Mouse (Mus musculus): ENCODE results near the gene Il1f10. TPM values are rescaled to one million over a fixed set of nuclear protein-coding genes. Genes with fewer than 3 reads are reported as not detected.

Il1f10 gene
- total RNA-seq (2021), result not detected

DNA sequence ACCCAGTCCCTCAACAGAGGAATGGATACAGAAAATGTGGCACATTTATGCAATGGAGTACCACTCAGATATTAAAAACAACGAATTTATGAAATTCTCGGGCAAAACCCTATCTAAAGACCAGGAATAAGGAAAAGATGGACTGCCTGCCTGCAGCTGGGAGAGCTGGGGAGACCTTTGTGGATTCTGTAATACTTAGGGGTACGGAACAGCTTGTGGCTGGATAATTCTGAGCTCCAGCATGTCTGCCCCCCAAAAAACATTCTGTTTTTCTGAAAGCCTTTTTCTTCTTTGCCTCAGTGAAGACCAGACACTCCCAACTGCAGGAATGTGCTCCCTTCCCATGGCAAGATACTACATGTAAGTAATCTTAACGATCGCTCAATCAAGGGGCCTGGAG, at the start of gene Il1f10:
Gene Il1f10 (plus strand): TSS at position 301 of the 400 bp plus-strand sequence.
- DNase-seq (ENCODE audit: extremely low spot score in 1 of 2, low spot score in 1 of 2), result no peak

GRCm38 (mm10) chr2:24267503-24267902, 23.5 kb upstream of the Il1f10 start:
- DNase-seq (ENCODE audit: extremely low spot score in 1 of 2, low spot score in 1 of 2), result no peak

- DNase-seq (ENCODE audit: extremely low spot score in 1 of 2, low spot score in 1 of 2), result no peak
These were observed 17.4 kb upstream of the Il1f10 start for GRCm38 (mm10) chr2:24273619-24274018.

DNA sequence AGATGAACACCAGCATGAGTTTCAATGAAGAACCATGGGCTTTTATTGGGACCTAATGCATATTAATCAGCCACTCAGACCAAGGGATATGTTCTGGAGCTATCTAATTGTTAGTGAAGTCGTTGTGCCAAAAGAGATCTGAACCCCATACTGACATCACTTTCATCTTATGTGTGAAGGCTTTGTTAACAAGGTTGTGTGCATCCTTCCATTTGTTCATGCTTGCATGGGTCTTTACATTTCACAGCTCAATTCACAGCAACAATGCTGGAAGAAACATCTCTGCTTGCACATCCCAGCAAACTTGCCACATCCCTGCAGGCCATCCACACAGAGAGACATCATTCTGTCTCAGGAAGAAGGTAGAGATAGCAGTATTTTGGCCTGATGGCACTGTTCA, 15.8 kb upstream of the Il1f10 start:
- no peak for DNase-seq (ENCODE audit: extremely low spot score in 1 of 2, low spot score in 1 of 2)

- DNase-seq (ENCODE audit: extremely low spot score in 1 of 2, low spot score in 1 of 2), result no peak
These were observed 14.3 kb upstream of the Il1f10 start, which contains the start of gene Il1f5 for GRCm38 (mm10) chr2:24276654-24277053. Il1f5 (plus strand) TSS chr2:24276954.

GRCm38 (mm10) chr2:24294616-24295015, 3.6 kb downstream of the Il1f10 start:
- DNase-seq (ENCODE audit: extremely low spot score in 1 of 2, low spot score in 1 of 2), result no peak

DNA sequence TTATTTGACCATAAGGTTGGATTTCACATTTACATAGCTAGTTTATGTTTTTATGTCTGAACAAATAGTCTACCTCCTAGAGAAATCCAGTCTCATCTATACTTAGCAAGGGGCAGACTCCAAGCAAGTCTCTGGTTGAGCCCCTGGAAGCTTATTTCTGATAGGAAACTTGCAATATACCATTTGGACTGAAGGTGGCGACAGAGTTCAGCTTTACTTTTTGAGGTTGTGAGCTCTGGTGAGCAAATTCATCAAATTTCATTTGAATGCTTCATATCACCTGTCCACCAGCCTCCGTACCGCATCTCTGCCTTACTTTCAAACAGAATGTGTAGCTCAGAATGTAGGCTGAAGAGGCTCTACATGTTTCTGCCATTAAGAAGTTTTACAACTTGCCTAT, 5.8 kb downstream of the Il1f10 start:
- DNase-seq (ENCODE audit: extremely low spot score in 1 of 2, low spot score in 1 of 2), result peak; percentile 10 to 74

DNA sequence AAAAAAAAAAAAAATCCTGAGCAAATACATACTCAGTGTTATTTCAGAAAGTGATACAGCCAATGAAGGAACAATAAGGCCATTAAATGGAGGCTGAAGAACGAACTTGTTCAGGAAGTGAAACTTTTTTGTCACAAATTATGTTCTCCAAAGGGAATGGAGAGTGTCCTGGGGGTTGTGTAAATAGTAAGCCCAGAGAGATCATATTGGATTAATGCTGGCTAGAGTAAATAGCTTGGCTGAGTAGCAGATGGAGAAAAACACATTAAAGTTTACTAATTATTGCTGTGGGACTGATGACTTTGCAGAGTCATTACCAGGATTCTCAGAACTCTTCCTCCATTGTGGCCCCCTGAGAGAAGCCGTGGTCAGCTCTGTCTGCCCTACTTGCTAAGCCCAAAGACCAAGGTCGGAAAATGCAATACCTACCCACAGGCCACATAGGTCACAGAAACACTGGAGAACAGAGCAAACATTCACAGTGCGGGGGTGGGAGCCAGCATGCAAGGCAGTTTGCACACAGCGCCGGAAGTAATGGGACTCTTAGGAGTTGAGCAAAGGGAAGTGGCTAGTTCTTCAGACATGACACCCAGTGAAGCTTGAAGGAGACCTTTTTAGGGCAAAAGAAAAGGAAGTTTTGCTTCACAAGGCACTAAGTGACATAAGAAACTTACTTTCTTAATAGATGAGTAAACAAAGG, 20.5 kb downstream of the Il1f10 start:
- no peak for DNase-seq (ENCODE audit: extremely low spot score in 1 of 2, low spot score in 1 of 2)

GRCm38 (mm10) chr2:24316919-24317318, 25.9 kb downstream of the Il1f10 start:
- no peak for DNase-seq (ENCODE audit: extremely low spot score in 1 of 2, low spot score in 1 of 2)

GRCm38 (mm10) chr2:24317919-24318598, 27.1 kb downstream of the Il1f10 start:
- DNase-seq (ENCODE audit: extremely low spot score in 1 of 2, low spot score in 1 of 2), result no peak

- DNase-seq (ENCODE audit: extremely low spot score in 1 of 2, low spot score in 1 of 2), result no peak
These were observed 44.3 kb downstream of the Il1f10 start for GRCm38 (mm10) chr2:24335333-24335732.

- no peak for DNase-seq (ENCODE audit: extremely low spot score in 1 of 2, low spot score in 1 of 2)
These were observed 45.5 kb downstream of the Il1f10 start, which contains the start of gene Il1rn for GRCm38 (mm10) chr2:24336545-24336944. Il1rn (plus strand) TSS chr2:24336853.

GRCm38 (mm10) chr2:24341395-24341885, 50.4 kb downstream of the Il1f10 start:
- DNase-seq (ENCODE audit: extremely low spot score in 1 of 2, low spot score in 1 of 2), result no peak

Other genes starting within 250 kb of the Il1f10 start
- 10 to 100 TPM; 26.6 to 27.6 TPM for gene Hnmt, start 241.8 kb upstream of the Il1f10 start, total RNA-seq (2021)
- not detected for gene Tbpl2, start 194.6 kb upstream of the Il1f10 start, total RNA-seq (2021)
- gene Il1f8, start 138.0 kb upstream of the Il1f10 start, total RNA-seq (2021), result not detected
- not detected for gene Il1f9, start 104.7 kb upstream of the Il1f10 start, total RNA-seq (2021)
- not detected for gene Il1f6, start 75.8 kb upstream of the Il1f10 start, total RNA-seq (2021)
- not detected for gene Il1f5, start 14.2 kb upstream of the Il1f10 start, total RNA-seq (2021)
- not detected for gene Il1rn, start 45.7 kb downstream of the Il1f10 start, total RNA-seq (2021)
- 1 to 10 TPM in 1 of 2 experiments, under 1 TPM in 1; 0.47 to 1.1 TPM for gene Psd4, start 76.4 kb downstream of the Il1f10 start, total RNA-seq (2021)
- not detected for gene Pax8, start 184.4 kb downstream of the Il1f10 start, total RNA-seq (2021)

All from layer of hippocampus, postnatal 25 days (tissue).